Mouse (Mus musculus): ENCODE data around the gene Gm20388.

- TF ChIP-seq EP300 (optimal IDR thresholded peaks at IDR 0.05): no peak
- no peak for TF ChIP-seq CTCF (IDR thresholded peaks at IDR 0.05; ENCODE audit: low read depth)
Observed at GRCm38 (mm10) chr8:122488387-122488786, 2577.7 kb downstream of the Gm20388 start.
